Mouse (Mus musculus) liver, embryonic 11.5 days (tissue): ENCODE data around the gene Ehd1. TPM values are rescaled to one million over a fixed set of nuclear protein-coding genes. Genes with fewer than 3 reads are reported as not detected.
A peak's percentile ranks its signal among the peaks of the same experiment; 100 is the strongest.

ENCODE experiments used
- ATAC-seq: fragments of 200-750 bp; cut with Nextera tagmentation; replicated peaks from 2 replicates; pipeline ENCODE4 v1.8.0; 2017; ENCODE audit warnings: moderate number of reproducible peaks, mild to moderate bottlenecking, moderate TSS enrichment, moderate library complexity; ENCODE audit not compliant: low FRiP score
- DNase-seq: peaks from one replicate; pipeline ENCODE4 v3.0.0-alpha.2; 2017; ENCODE audit warnings: low spot score
- H3K27ac ChIP-seq: fragments of 300-500 bp; sonication (generic); 2 replicates; pipeline ENCODE4 v1.5.1; 2014; ENCODE audit warnings: mild to moderate bottlenecking, low read depth, low read length, control low read depth
- H3K27me3 ChIP-seq: fragments of 300-500 bp; sonication (generic); replicated peaks from 2 replicates; pipeline ENCODE4 v1.6.1; 2014; ENCODE audit warnings: low read length, mixed read lengths; ENCODE audit not compliant: control insufficient read depth, insufficient read depth
- H3K36me3 ChIP-seq: fragments of 300-500 bp; sonication (generic); 2 replicates; pipeline ENCODE4 v1.6.1; 2014; ENCODE audit warnings: mild to moderate bottlenecking, low read length, moderate library complexity, mixed read lengths; ENCODE audit not compliant: control insufficient read depth, insufficient read depth
- H3K4me1 ChIP-seq: fragments of 300-500 bp; sonication (generic); replicated peaks from 2 replicates; pipeline ENCODE4 v1.6.1; 2014; ENCODE audit warnings: low read length, mixed read lengths; ENCODE audit not compliant: control insufficient read depth, insufficient read depth
- H3K4me2 ChIP-seq: fragments of 300-500 bp; sonication (generic); 2 replicates; pipeline ENCODE4 v1.6.1; 2014; ENCODE audit warnings: mild to moderate bottlenecking, control low read depth, moderate library complexity
- H3K4me3 ChIP-seq: fragments of 300-500 bp; sonication (generic); 2 replicates; pipeline ENCODE4 v1.5.1; 2014; ENCODE audit warnings: low read depth, low read length, control low read depth
- H3K9ac ChIP-seq: fragments of 300-500 bp; sonication (generic); 2 replicates; pipeline ENCODE4 v1.6.1; 2014; ENCODE audit warnings: low read depth, low read length, control low read depth
- H3K9me3 ChIP-seq: fragments of 300-500 bp; sonication (generic); 2 replicates; pipeline ENCODE4 v1.6.1; 2016; ENCODE audit warnings: low read length, inconsistent platforms, mixed read lengths; ENCODE audit not compliant: control insufficient read depth
- WGBS: fragments of 180-500 bp; shearing (Covaris S2); extraction: QIAGEN DNeasy Blood & Tissue Kit; methylation state at CpG from one replicate; pipeline ENCODE4 v1.1.7; 2014; 5-methylcytosine and 5-hydroxymethylcytosine counted together
- polyA plus RNA-seq: library from polyadenylated mRNA; unstranded; fragments of >200 nt; fragmentation: Nextera tagmentation; extraction: Ambion mirVana; gene quantifications from 2 replicates; pipeline ENCODE4 v1.2.1, GENCODE M21; 2014

Gene Ehd1
- polyA plus RNA-seq, 1 experiment from 2014 or later, result 96.5 TPM

DNA sequence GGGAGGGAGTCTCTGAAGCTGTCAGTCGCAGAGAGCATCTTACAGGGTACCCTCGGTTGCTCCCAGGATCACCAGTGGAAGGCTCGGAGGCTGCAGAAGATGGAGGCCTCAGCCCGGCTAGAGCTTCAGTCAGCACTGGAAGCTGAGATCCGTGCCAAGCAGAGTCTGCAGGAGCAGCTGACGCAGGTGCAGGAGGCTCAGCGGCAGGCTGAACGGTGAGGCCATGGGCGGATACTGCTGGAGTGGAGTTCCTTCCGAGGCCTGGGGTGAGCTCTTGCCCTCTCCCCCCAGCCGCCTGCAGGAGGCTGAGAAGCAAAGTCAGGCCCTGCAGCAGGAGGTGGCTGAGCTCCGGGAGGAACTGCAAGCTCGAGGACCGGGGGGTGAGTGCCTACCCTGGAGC, 39.0 kb downstream of the Ehd1 start:
- no peak for DNase-seq
- Histone ChIP-seq H3K9ac (no peak overlapping the region), H3K9me3 (no peaks in the 10 kb centered on the region), H3K27ac (no peak overlapping the region), H3K4me1 (no peaks in the 10 kb centered on the region), H3K4me2 (no peak overlapping the region), H3K36me3 (peaks cover 22% of the 10 kb centered on the region; the same call in 1 of the 2 replicates), H3K4me3 (no peak overlapping the region), H3K27me3 (no peaks in the 10 kb centered on the region)
- 82% methylated on average over 14 of the region's 14 CpGs for WGBS
- no peak for ATAC-seq

GRCm38 (mm10) chr19:6318145-6318544, 41.6 kb downstream of the Ehd1 start:
- Histone ChIP-seq H3K27ac (no peak overlapping the region), H3K27me3 (no peaks in the 10 kb centered on the region), H3K36me3 (peaks cover 26% of the 10 kb centered on the region; the same call in 1 of the 2 replicates), H3K9me3 (no peaks in the 10 kb centered on the region), H3K4me1 (0 out of 2 replicates have a peak, but pooled peaks cover 5% of the 10 kb centered on the region), H3K4me2 (no peak overlapping the region), H3K4me3 (no peak overlapping the region), H3K9ac (no peak overlapping the region)
- 92% methylated on average over 12 of the region's 12 CpGs for WGBS
- no peak for DNase-seq
- no peak for ATAC-seq

DNA sequence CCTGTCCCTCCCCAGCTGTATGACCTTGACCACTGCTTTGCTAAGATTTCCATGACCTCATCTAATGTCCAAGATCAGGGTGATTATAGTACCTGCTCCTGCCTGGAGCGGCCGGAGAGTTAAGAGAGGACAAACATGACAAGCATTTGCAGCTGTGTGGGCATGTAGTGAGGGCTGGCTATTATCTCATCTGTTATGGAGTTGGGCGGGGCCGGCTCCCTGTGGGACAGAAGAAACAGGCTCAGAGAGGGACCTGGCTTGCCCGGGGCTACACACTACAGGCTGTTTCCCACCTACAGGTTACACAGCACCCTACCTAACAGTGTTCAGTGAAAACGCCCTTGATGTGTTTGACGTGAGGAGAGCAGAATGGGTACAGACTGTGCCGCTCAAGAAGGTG, 44.8 kb downstream of the Ehd1 start:
- H3K4me2 ChIP-seq, result no peak overlapping the region
- ATAC-seq (0 out of 2 replicates have a peak, but pooled peaks have one; percentile 29), DNase-seq (no peak)
- H3K9ac ChIP-seq, result no peak overlapping the region
- no peak overlapping the region for H3K27ac ChIP-seq
- 75% methylated on average over 8 of the region's 8 CpGs for WGBS
- H3K4me1 ChIP-seq, result 0 out of 2 replicates have a peak, but pooled peaks cover 5% of the 10 kb centered on the region
- no peaks in the 10 kb centered on the region for H3K9me3 ChIP-seq
- peaks cover 21% of the 10 kb centered on the region; the same call in 1 of the 2 replicates for H3K36me3 ChIP-seq
- H3K4me3 ChIP-seq, result no peak overlapping the region
- no peaks in the 10 kb centered on the region for H3K27me3 ChIP-seq

DNA sequence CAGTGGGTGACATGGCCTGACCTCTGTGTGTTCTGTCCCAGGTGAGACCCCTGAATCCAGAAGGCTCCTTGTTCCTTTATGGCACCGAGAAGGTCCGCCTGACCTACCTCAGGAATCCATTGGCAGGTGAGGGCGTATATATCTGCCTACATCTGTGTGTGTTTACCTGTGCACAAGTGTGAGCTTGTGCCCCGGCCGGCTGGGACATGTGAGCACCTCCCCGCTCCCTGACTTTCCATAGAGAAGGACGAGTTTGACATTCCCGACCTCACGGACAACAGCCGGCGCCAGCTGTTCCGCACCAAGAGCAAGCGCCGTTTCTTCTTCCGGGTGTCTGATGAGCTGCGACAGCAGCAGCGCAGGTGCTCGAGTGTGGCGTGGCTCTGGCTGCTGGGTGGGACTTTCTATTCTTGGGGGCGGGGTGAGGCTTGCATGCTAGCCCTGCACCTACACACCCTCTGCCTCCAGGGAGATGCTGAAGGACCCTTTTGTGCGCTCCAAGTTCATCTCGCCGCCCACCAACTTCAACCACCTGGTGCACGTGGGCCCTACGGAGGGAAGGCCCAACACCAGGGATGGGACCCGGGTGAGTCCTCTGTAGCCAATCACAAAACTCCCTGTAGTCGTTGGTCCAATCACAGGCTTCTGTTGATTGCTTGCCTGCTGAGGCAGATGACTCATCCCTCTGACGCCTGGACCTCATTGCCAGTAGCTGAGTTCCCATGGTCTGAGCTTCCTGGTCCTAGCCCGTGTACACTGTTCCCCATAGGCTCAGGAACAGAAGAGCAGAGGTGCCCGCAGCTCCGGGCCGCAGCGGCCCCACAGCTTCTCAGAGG, 45.5 kb downstream of the Ehd1 start:
- ATAC-seq, result no peak

DNA sequence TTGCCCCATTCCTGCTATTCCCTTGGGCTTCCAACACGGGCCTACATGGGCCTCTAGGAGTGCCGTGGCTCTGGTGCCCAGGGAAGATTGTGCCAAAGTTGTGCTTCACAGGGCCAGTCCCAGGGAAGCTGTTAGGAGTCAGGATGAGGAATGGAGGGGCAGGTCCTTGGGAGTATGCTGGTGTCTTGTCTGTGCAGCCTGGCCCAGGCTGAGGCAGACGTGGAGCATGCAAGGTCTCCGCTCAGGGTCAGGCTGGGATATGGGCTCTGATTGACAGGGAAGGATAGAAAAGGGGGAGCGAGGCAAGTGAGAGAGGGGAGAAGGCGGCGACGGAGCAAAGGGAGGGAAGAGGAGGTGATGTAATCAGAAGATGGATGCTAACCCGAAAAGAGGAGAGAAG, 48.2 kb downstream of the Ehd1 start:
- no peak for DNase-seq
- peaks cover 4% of the 10 kb centered on the region; the same call in 1 of the 2 replicates for H3K36me3 ChIP-seq
- H3K27ac ChIP-seq, result no peak overlapping the region
- ATAC-seq, result no peak
- no peaks in the 10 kb centered on the region for H3K9me3 ChIP-seq
- H3K27me3 ChIP-seq, result no peaks in the 10 kb centered on the region
- no peak overlapping the region for H3K4me3 ChIP-seq
- 0 out of 2 replicates have a peak, but pooled peaks cover 5% of the 10 kb centered on the region for H3K4me1 ChIP-seq
- H3K4me2 ChIP-seq, result no peak overlapping the region
- WGBS, result 84% methylated on average over 9 of the region's 9 CpGs
- H3K9ac ChIP-seq, result no peak overlapping the region

More for the DNA sequence above, 45.5 kb downstream of the Ehd1 start:
- WGBS, result 84% methylated on average over 33 of the region's 33 CpGs
- 0 out of 2 replicates have a peak, but pooled peaks cover 5% of the 10 kb centered on the region for H3K4me1 ChIP-seq
- H3K27me3 ChIP-seq, result no peaks in the 10 kb centered on the region
- no peak overlapping the region for H3K27ac ChIP-seq
- H3K9ac ChIP-seq, result no peak overlapping the region
- peaks cover 15% of the 10 kb centered on the region; the same call in 1 of the 2 replicates for H3K36me3 ChIP-seq
- no peak overlapping the region for H3K4me3 ChIP-seq
- no peak for DNase-seq
- no peak overlapping the region for H3K4me2 ChIP-seq
- no peaks in the 10 kb centered on the region for H3K9me3 ChIP-seq

DNA sequence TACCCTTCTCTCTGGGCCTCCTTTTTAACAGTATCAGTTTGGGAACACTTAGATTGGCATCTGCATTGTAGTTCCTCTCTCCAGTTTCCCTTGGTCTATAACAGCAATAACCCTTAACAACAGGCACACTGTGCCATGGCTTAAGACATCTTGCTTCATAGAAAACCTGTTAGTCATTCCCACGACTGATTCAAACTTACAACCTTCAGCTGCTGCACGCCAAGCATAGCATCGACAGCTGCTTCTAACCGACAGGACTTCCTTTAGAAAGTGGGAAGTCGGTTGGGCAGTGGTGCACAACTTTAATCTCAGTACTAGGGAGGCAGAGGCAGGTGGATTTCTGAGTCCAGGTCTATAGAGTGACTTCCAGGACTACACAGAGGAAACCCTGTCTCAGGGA, 54.7 kb downstream of the Ehd1 start:
- H3K4me2 ChIP-seq, result peak overlapping the region; percentile 60
- H3K27me3 ChIP-seq, result no peaks in the 10 kb centered on the region
- H3K4me1 ChIP-seq, result peaks cover 9% of the 10 kb centered on the region
- DNase-seq (no peak), ATAC-seq (no peak)
- H3K9ac ChIP-seq, result no peak overlapping the region
- WGBS, result 34% methylated on average over 5 of the region's 5 CpGs
- H3K27ac ChIP-seq, result no peak overlapping the region
- H3K9me3 ChIP-seq, result no peaks in the 10 kb centered on the region
- H3K4me3 ChIP-seq, result no peak overlapping the region
- H3K36me3 ChIP-seq, result no peaks in the 10 kb centered on the region

- DNase-seq, result no peak
- H3K27ac ChIP-seq, result no peak overlapping the region
- H3K9me3 ChIP-seq, result no peaks in the 10 kb centered on the region
- H3K4me3 ChIP-seq, result peak overlapping the region; percentile 20; the same call in 1 of the 2 replicates
- H3K27me3 ChIP-seq, result no peaks in the 10 kb centered on the region
- H3K9ac ChIP-seq, result peak overlapping the region; percentile 54; the same call in 1 of the 2 replicates
- H3K4me1 ChIP-seq, result peaks cover 16% of the 10 kb centered on the region
- peak overlapping the region; percentile 60 for H3K4me2 ChIP-seq
- no peak for ATAC-seq
- H3K36me3 ChIP-seq, result no peaks in the 10 kb centered on the region
- 23% methylated on average over 13 of the region's 13 CpGs for WGBS
These were observed 55.4 kb downstream of the Ehd1 start for GRCm38 (mm10) chr19:6331719-6332516.

DNA sequence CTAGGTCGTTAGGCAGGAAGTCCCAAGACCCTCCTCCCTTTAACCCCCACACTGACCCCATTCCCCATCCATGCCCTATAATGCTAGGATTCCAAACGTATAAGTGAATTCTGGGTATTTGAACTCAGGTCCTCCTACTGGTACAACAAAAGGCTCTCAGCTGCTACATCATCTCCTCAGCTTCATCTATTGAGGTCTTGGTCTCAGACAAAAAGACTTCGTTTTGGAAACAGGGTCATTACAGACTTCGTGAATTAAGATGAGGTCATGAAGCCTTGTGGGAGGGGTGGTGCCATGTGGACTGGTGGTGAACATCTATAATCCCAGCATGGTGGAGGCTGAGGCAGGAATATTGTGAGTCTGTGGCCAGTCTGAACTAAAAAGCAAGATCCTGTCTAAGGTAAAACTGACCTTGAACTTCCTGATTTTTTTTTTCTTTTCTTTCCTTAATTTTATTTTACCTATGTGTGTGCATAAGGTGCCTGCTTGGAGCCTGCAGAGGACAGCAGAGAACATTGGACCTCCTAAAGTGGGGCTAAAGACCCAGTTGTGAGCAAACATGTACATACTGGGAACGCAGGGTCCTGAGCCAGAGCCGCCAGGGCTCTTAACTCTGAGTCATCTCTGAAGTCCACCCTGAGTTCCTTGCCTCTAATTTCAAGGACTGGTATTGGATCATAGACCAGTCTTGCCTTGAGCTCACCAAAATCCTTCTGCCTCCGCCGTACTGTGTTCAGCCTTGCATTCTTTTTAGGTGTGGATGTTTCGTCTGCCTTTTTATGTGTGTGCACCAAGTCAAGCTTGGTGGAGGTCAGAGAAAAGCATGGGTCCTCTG, 57.5 kb downstream of the Ehd1 start:
- H3K27me3 ChIP-seq, result no peaks in the 10 kb centered on the region
- WGBS, result 69% methylated on average over 9 of the region's 9 CpGs
- H3K36me3 ChIP-seq, result peaks cover 9% of the 10 kb centered on the region
- peaks cover 17% of the 10 kb centered on the region for H3K4me1 ChIP-seq
- DNase-seq, result no peak
- 0 out of 2 replicates have a peak, but pooled peaks have one; percentile 8 for ATAC-seq
- no peaks in the 10 kb centered on the region for H3K9me3 ChIP-seq
- H3K9ac ChIP-seq, result peak overlapping the region; percentile 70
- H3K4me2 ChIP-seq, result peak overlapping the region; percentile 94
- peak overlapping the region; percentile 89 for H3K4me3 ChIP-seq
- H3K27ac ChIP-seq, result peak overlapping the region; percentile 74
